Mouse (Mus musculus): ENCODE results near the gene Hpcal4. TPM values are rescaled to one million over a fixed set of nuclear protein-coding genes. Genes with fewer than 3 reads are reported as not detected.
"Not testable (repeated sequence)": the region's sequence is repeated elsewhere in the genome, so short reads cannot be mapped to it uniquely, and the experiment has no call there.

Hpcal4 gene
- total RNA-seq (2014; fragmentation: Nextera tagmentation) (not detected in 2 replicates), total RNA-seq (2017) (not detected in 2 replicates)

DNA sequence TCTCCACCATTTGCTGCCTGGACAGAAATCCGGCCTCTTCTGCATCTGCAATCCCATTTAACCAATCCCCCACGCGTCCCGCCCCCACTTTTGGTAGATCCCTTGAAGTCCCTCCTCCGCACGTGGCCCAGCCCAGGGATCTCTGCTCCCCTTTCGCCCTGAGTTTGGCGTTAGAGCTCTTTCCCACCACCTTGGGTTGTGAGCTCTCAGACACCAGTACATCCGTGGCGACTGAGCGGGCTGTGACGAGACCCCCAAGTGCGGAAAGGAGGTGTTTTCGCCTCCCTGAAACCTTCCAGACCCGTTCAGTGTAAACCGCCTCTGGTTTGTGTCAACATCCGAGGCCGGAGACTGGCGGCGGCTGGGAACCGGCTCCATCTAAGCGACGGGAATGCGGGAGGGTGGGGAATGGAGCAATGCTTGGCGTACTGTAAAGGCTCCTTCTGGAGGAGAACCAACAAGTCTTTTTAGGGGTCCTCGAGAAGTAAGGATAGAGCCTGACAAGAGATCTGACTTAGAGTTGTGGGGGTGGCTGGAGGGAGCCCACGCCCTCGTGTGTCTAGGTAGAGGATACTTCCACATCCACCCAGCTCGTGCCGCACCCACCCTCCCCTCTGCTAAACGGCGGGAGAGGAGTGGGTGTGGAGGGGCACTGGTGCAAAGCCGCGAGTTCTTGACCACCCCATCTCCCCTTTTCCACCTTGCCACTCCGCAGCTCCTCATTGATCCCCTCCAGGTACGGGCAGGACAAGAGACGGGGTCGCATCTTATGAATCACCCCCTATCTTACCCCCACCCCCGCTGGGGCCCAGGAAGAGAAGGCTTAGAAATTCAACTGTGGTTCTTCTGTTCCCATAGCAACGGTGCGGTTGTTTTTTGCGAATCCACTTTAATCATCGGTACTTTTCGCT lies at the start of gene Hpcal4:
Gene Hpcal4, plus strand, starts transcription at position 900 of the 911 bp plus-strand sequence.
- ATAC-seq (replicated peaks; ENCODE audit: low FRiP score, low TSS enrichment, poor library complexity, severe bottlenecking) = no peak

DNA sequence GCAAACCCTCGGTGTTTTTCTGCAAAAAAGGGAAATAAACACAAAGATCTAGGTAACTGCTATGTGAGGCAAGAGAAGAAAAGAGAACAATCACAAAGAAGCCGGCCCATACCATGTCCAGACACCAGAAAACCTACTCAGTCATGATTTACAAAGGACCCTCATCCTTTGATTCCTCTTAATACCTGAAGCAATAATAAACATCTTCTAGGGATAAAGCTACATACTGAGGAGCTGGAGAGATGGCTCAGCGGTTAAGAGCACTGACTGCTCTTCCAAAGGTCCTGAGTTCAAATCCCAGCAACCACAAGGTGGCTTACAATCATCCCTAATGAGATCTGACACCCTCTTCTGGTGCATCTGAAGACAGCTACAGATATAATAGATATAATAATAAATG lies 45.5 kb upstream of the Hpcal4 start:
- no peak for ATAC-seq (replicated peaks; ENCODE audit: low FRiP score, low TSS enrichment, poor library complexity, severe bottlenecking)

GRCm38 (mm10) chr4:123139513-123140154 lies 43.4 kb upstream of the Hpcal4 start, which contains the start of gene Ppie:
Gene Ppie (minus strand): TSS chr4:123139951.
- ATAC-seq (replicated peaks; ENCODE audit: low FRiP score, low TSS enrichment, poor library complexity, severe bottlenecking) = peak; percentile 96

DNA sequence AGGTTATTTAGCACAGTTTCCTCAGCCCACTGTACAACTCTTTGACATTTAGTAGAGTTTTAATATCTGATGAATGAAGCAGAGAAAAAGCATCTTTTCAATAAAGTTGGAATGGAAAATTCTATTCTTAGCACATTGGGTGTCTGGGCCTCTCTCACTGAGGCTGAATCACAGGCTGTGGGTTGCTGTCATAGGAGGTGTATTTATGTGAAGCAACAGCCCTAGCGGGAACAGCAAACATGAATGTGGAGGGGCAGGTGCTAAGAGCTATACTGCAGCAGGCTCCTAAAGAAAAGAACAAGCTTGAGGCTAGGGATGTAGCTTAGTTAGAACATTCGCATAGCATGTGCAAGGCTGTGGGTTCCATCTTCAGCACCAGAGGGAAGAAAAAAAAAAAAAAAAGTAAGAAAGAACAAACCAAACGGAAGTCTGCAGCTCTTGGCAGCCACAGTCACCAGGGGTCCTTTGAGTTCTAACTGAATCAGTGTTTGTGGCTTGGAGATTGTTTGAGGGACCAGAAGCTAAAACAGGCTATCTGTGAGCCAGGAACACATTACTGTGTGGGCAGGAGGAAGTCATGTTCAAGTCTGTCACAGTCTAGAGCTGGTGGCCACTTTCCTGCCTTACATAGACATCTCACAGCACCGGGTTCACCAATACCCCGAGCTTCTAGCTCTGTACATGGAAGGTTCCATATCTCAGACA lies 35.4 kb upstream of the Hpcal4 start:
- ATAC-seq (replicated peaks; ENCODE audit: low FRiP score, low TSS enrichment, poor library complexity, severe bottlenecking) = no peak

DNA sequence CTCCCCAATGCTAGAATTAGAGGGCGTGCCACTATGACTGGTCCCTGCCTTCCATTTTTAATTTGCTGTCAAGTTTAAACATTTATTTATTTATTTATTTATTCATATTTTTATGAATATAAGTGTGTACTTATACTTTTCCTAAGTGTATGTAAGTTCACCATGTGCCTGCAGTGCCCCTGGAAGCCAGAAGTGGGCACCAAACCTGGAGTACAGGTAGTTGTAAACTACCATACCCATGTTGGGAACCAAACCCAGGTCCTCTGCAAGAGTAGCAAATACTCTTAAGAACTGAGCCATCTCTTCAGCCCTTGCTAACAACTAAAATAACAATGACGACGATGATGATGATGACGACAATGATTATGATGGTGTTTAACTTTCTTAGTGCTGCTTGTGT lies 31.0 kb upstream of the Hpcal4 start:
- ATAC-seq (replicated peaks; ENCODE audit: low FRiP score, low TSS enrichment, poor library complexity, severe bottlenecking) = no peak

DNA sequence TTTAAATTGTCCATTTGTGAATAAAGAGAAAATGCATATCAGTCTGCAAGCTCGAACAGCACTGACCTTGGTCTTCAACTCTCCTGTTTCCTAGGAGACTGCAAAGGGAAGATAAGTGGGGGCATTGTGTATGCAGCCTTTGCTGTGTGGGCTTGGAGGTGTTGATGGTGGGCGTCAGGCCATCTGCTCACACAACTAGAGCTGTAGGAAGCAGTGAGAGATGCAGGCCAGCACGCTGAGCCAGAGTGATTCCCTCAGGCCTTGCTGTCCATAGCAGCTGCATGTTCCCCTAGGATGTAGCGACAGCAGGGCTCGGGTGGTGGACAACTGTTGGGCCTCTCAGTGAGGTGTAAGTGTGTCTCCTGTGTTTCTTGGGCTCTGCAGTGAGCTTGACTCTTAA lies 30.1 kb upstream of the Hpcal4 start:
- no peak for ATAC-seq (replicated peaks; ENCODE audit: low FRiP score, low TSS enrichment, poor library complexity, severe bottlenecking)

- ATAC-seq (replicated peaks; ENCODE audit: low FRiP score, low TSS enrichment, poor library complexity, severe bottlenecking) = peak; percentile 75
Measured at GRCm38 (mm10) chr4:123155004-123155403, 28.0 kb upstream of the Hpcal4 start.

- ATAC-seq (replicated peaks; ENCODE audit: low FRiP score, low TSS enrichment, poor library complexity, severe bottlenecking) = no peak
Measured at GRCm38 (mm10) chr4:123155427-123155826, 27.6 kb upstream of the Hpcal4 start.

GRCm38 (mm10) chr4:123155840-123156239 lies 27.2 kb upstream of the Hpcal4 start:
- ATAC-seq (replicated peaks; ENCODE audit: low FRiP score, low TSS enrichment, poor library complexity, severe bottlenecking) = no peak

DNA sequence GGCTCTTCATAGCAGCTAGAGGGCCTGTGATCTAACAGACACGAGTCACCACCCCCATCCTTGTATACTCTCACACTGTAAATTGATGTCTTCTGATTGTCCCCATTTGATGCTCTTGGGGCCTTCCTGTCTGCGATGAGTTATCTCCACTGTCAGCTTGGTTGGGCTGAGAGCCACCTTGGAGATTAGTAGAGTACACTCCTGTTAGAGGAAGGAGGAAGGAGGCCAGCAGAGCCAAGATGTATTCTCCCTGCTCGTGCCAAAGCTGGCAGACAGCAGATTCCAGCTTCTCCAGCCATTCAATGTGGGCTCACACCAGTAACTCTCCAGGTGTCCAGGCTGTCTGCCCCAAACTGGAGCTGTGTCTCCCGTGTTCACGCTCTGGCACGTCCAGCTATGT lies 22.5 kb upstream of the Hpcal4 start:
- no peak; the same call in 1 of the 2 replicates for ATAC-seq (replicated peaks; ENCODE audit: low FRiP score, low TSS enrichment, poor library complexity, severe bottlenecking)

DNA sequence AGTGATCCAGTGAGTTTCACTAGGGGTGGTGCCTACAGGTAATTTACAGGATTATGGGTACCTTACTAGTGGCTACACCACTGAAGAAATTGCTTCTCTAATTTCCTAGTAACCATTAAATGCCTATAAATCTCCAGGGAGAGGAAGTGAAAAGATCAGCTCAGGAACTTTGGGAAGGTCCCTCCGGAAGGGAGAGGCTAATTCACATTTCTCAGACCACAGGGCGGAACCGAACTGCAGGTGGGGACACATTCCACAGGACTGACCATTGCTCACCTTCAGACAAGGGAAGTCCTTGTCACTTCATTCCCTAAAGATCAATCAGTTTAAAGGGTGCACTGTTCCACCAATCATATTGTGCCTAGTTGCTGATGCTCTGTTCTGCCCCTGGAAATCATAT lies 21.8 kb upstream of the Hpcal4 start:
- ATAC-seq (replicated peaks; ENCODE audit: low FRiP score, low TSS enrichment, poor library complexity, severe bottlenecking) = not testable (repeated sequence)

GRCm38 (mm10) chr4:123162305-123162917 lies 20.6 kb upstream of the Hpcal4 start:
- peak; percentile 86 for ATAC-seq (replicated peaks; ENCODE audit: low FRiP score, low TSS enrichment, poor library complexity, severe bottlenecking)

GRCm38 (mm10) chr4:123164157-123164556 lies 18.9 kb upstream of the Hpcal4 start:
- no peak for ATAC-seq (replicated peaks; ENCODE audit: low FRiP score, low TSS enrichment, poor library complexity, severe bottlenecking)

- peak; percentile 37; the same call in 1 of the 2 replicates for ATAC-seq (replicated peaks; ENCODE audit: low FRiP score, low TSS enrichment, poor library complexity, severe bottlenecking)
Measured at GRCm38 (mm10) chr4:123171811-123172210, 11.2 kb upstream of the Hpcal4 start.

DNA sequence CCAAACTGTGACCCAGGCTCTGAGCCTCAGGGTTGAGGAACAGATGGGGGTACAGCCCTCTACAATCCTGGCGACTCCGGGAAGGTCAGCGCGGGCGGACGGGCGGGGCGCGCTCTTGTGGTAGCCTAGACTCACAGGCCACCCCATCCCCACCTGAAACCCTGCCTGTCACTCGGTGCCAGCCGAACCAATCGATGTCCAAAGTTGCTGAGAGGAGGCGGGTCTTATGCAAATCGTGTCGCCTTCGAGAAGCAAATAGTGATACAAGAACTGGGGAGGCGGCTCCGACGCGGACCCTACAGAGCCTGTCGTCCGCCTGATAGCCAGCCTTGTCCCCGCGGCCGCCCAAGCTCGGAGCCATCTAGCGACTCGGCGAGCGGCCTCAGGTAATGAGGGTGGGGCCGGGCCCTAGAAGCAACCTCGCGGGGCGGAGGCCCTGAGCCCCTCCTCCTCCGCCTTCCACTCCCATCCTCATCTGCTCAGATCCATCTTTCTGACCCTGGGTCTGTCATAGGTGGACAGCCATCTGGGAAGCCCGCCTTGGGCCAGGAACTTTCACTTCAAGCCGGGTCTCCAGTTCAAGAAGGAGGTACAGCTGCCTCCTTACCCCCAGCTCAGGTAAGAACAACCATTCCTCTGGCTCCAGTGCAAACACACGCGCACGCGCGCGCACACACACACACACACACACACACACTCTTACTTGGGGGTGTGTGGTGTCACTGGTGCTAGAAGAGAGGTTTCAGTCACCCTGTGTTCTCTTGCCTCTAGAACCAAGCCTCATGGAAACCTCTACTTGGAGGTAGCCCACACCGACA lies 421 bp downstream of the Hpcal4 start:
- peak; percentile 97 for ATAC-seq (replicated peaks; ENCODE audit: low FRiP score, low TSS enrichment, poor library complexity, severe bottlenecking)

DNA sequence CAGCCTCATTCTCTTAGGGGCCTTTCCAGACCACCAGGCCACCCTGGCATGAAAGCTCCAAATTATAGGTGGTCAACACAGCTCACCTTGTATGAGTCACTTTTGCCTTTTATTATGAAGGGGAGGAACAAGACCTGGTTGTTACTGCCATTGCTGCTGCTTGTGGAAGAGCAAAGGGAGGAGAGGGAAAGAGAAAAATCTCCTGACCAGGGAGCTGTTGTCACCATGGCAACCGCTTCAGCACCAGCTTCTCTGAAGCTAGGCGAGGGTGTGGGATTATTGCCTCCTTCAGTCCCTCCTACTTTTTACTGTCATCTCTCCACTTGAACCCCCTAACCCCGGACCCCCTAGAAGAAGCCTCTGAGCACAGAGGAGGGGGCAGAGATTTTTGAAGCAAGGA lies 1.8 kb downstream of the Hpcal4 start:
- no peak for ATAC-seq (replicated peaks; ENCODE audit: low FRiP score, low TSS enrichment, poor library complexity, severe bottlenecking)

GRCm38 (mm10) chr4:123192336-123192735 lies 9.3 kb downstream of the Hpcal4 start:
- ATAC-seq (replicated peaks; ENCODE audit: low FRiP score, low TSS enrichment, poor library complexity, severe bottlenecking) = no peak

GRCm38 (mm10) chr4:123193791-123194190 lies 10.8 kb downstream of the Hpcal4 start:
- ATAC-seq (replicated peaks; ENCODE audit: low FRiP score, low TSS enrichment, poor library complexity, severe bottlenecking) = no peak

DNA sequence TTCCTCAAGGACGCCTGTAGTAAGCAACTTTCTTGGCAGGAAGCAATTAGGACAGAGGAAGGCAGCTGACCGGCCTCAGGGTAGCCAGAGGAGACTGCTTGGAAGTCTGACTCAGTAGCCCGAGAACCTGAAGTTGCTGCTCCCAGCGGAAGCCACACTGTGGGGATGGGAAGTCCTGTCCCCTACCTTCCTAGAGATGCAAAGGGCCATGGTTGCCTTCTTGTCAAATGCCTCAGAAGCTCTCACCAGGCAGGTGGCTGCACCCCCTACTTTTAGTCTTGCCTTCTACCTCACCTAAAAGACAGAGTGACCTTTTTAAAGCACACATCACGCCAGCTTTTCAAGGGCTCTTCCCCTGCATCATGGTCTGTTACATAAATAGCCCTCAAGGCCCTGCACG lies 13.7 kb downstream of the Hpcal4 start:
- ATAC-seq (replicated peaks; ENCODE audit: low FRiP score, low TSS enrichment, poor library complexity, severe bottlenecking) = no peak

Data from megakaryocyte-erythroid progenitor cell, adult 5-6 weeks (primary cell).